Mouse (Mus musculus): Measurements from ENCODE around the gene Plcb3.
A peak's percentile ranks its signal among the peaks of the same experiment; 100 is the strongest.
"Not testable (repeated sequence)": the region's sequence is repeated elsewhere in the genome, so short reads cannot be mapped to it uniquely, and the experiment has no call there.

The Plcb3 gene

GRCm38 (mm10) chr19:6975537-6976521 lies at the start of gene Plcb3:
Plcb3 (minus strand) TSS chr19:6976470.
- peak; percentile 93 for DNase-seq

DNA sequence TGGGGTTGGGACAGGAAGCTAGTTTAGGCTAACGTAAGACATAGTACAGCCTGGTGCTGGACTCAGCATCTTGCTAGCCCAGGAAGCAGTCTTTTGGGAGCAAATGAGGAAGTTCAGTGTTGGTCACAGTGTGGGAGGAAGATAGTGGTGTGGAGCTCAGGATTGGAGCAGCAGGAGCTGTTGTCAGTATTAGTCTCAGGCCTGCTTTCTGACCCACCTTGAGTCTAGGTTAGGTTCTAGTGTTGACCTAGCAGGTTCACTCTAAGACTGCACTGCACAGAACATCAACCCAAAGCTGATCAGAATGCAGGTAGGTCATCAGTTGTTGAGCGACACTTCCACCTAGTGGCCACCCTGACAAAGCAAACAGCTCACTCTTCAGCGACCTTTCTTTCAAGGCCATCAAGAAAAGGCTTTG lies 44.0 kb upstream of the Plcb3 start:
- DNase-seq: peak; percentile 83

GRCm38 (mm10) chr19:7019191-7019590 lies 42.9 kb upstream of the Plcb3 start, which contains the start of gene Fermt3:
Fermt3 (minus strand) TSS chr19:7019469.
- peak; percentile 91 for DNase-seq

GRCm38 (mm10) chr19:7018546-7018945 lies 42.3 kb upstream of the Plcb3 start:
- DNase-seq: peak; percentile 37

- peak; percentile 71 for DNase-seq
Observed at GRCm38 (mm10) chr19:7017541-7018457, 41.5 kb upstream of the Plcb3 start.

DNA sequence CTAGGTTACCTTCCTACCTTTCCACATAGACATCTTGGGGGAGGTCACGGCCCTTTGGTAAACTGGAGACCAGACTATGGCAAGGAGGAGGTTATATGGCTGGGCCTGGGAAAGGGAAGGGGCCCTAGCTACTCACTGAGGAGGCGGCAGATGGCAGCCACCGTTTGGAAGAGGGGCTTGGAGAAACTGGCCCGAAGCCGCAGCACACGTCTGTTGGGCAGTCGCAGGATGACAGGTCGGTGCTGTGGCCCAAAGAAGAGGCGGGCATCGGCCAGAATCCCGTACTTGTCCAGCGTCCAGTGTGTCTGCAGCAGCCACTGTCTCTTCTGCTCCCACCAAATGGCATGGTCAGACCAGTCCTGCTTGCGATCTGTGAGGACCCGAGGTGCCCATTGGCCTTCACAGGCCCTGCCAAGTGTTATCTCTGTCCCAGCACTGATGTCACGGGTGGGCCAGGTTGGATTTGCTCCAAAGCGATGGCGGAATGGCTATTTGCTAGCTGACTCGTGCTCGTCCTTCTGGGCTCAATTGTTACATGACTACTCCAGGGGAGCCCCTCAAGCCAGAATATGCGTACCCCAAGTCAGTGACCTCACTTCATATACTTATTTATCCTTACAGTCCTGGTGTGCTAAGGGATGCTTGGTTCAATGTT lies 38.3 kb upstream of the Plcb3 start:
- DNase-seq: no peak

DNA sequence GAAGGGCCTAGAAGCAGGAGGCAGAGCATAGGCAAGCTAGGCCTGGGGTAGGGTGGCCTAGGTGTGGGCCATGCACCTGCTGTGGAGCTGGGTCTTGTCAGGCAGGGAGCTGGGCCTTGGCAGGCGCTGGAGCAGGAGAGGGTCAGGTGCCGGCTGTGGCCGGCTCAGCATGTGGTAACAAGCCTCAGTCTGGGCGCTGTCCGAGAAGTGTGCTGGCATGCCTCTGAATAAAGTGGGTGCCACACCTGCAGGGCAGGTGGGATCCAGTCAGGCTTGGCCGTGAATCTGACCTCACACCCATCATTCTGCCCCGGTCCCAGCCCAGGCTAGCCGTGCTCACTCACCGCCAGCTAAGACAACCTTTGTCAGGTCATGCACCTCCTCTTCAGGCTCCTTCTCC lies 37.7 kb upstream of the Plcb3 start:
- no peak for DNase-seq

- DNase-seq: no peak
Observed at GRCm38 (mm10) chr19:7012426-7012825, 36.2 kb upstream of the Plcb3 start.

GRCm38 (mm10) chr19:7006892-7007593 lies 30.8 kb upstream of the Plcb3 start:
- no peak for DNase-seq

DNA sequence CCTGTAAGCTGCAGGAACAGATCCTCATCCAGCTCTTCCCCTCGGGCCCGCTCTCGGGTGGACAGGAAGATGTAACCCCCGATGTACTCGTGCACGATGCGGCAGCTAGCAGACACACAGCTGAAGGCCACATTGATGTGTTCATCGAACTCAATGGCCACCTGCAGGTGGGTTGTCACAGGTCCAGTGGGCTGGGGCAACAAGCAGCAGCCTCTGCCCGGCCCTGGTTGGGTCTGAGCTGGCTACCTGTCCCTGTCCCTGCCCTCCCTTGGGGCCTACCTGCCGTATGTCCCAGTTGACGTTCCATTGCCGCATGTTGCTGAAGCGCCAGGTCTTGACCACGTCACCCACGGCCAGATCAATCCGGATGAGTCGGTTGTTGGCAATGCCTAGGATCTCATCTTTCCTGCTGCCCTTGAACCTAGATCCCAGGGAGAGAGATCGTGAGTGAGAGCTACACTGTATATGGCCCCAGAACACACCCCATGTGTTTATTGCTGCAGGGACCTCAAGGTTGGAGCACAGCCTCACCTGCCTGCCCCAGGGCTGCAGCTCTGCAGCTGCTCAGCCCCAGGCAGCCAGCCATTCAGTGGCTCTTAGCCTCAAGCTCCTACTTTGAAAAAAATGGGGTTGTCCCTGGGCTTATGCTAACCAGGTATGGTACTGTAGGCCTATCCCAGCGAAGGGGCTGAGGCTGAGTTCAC lies 23.2 kb upstream of the Plcb3 start:
- no peak for DNase-seq

DNA sequence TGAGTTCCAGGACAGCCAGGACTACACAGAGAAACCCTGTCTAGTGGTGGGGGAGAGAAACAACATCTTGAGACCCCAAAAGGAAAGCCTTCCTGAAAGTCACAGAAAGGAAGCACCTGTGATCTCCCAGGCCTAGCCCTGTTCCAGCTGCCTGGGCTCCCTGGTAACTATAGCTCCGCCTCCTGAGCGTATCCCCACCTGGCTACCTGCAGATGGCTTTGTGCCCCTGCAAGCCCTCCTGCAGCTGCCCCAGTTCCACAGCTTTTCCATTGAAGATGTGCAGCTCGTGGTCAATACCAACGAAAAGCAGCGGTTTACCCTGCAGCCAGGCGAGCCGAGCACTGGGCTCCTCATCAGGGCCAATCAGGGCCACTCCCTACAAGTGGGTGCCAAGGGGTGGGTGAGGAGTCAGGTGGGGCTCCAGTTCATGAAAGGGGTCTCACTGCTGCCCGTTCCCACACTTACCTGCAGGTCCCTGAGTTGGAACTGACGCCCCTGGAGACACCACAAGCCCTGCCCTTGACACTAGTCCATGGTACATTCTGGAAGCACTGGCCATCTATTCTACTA lies 21.5 kb upstream of the Plcb3 start:
- peak; percentile 47 for DNase-seq

DNA sequence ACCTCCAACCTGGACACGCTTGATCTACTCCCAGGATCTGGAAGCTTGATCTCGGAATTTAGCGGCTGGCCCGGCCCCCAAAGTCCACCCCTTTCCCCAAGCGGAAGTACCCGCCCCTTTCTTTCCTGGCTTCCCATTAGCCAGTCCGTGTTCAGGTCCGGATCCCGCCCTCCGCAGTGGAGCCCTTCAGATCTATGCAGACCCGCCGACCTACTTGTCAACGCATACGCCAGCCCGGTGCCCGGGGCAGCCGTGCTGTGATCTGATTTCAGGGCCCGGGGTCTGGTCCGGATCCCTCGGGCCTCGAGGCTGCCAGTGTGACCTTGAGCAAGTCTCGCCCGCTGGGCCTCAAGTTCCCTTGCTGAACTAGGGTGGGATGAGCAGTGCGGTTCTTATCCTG lies 19.7 kb upstream of the Plcb3 start, which contains the start of the genes Nudt22 and Trpt1:
Gene Nudt22, minus strand, starts transcription at position 112 of the 400 bp plus-strand sequence.
Gene Trpt1, plus strand, starts transcription at position 126 of the 400 bp plus-strand sequence.
- peak; percentile 70 for DNase-seq

- DNase-seq: peak; percentile 26
Observed at GRCm38 (mm10) chr19:6995255-6995991, 19.2 kb upstream of the Plcb3 start.

DNA sequence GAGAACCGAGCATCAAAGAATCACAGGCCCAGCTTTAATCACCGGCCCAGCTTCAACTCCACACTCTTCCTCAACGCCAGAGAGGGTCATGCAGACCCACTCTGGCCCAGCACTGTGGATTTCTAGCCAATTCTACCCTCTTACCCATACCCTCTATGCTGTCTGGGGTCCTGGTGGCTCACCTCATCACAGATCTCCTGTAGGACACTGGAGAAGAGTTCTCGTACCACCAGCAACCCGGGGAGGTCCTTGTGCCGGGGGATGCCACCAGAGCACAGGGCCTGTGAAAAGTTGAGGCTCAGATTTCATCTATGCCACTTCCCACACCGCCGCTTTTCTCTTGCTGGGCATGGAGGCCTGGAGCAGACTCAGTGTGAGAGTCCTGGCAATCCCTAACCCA lies 18.2 kb upstream of the Plcb3 start:
- peak; percentile 2 for DNase-seq

GRCm38 (mm10) chr19:6994002-6994401 lies 17.7 kb upstream of the Plcb3 start:
- DNase-seq: peak; percentile 3

- peak; percentile 4 for DNase-seq
Observed at GRCm38 (mm10) chr19:6993011-6993770, 16.9 kb upstream of the Plcb3 start.

GRCm38 (mm10) chr19:6992011-6992858 lies 16.0 kb upstream of the Plcb3 start, which contains the start of gene Dnajc4:
Dnajc4 (minus strand) TSS chr19:6992572.
- peak; percentile 99 for DNase-seq

GRCm38 (mm10) chr19:6991166-6991565 lies 14.9 kb upstream of the Plcb3 start:
- DNase-seq: not testable (repeated sequence)
